Mouse (Mus musculus) frontal cortex, postnatal 10 days (tissue): ENCODE results near the gene Tmem45a.

ENCODE experiments used
- DNase-seq, 2 experiments: peaks; one replicate each; pipeline ENCODE4 v3.0.0; 2022; ENCODE audit warnings: low spot score in 2 of 2, mixed read lengths in 1 of 2

The Tmem45a gene

GRCm38 (mm10) chr16:56795481-56796139 is 90.4 kb downstream of the Tmem45a start, which contains the start of gene Adgrg7:
Gene Adgrg7 (minus strand): TSS chr16:56795855.
- DNase-seq, result no peak

- no peak for DNase-seq
Measured at GRCm38 (mm10) chr16:56794383-56795144, 91.4 kb downstream of the Tmem45a start.

GRCm38 (mm10) chr16:56793778-56794177 is 92.2 kb downstream of the Tmem45a start:
- no peak for DNase-seq

- DNase-seq, result no peak
Measured at GRCm38 (mm10) chr16:56785943-56786342, 100.0 kb downstream of the Tmem45a start.

GRCm38 (mm10) chr16:56771163-56772105 is 114.5 kb downstream of the Tmem45a start:
- DNase-seq, result peak; percentile 18 to 37
